Mouse (Mus musculus): ENCODE measurements around the gene Tctn1. TPM values are rescaled to one million over a fixed set of nuclear protein-coding genes. Genes with fewer than 3 reads are reported as not detected.

The Tctn1 gene
- polyA plus RNA-seq, 1 experiment: 41.4 TPM

- 68% methylated on average over 6 of the region's 6 CpGs for WGBS
- H3K27ac ChIP-seq (ENCODE audit: control insufficient read depth, insufficient read depth, low read length): no peak overlapping the region
- H3K4me1 ChIP-seq (replicated peaks; ENCODE audit: control insufficient read depth, insufficient read depth, low read length): peaks cover 6% of the 10 kb centered on the region
- H3K36me3 ChIP-seq (ENCODE audit: control insufficient read depth, insufficient read depth, low read length): no peaks in the 10 kb centered on the region
- no peak for DNase-seq
- no peak overlapping the region for H3K4me3 ChIP-seq (ENCODE audit: control insufficient read depth, insufficient read depth, low read length)
- TF ChIP-seq CTCF (IDR thresholded peaks at IDR 0.05; ENCODE audit: borderline replicate concordance, control insufficient read depth, extremely low read depth, insufficient read depth, low read length, poor library complexity) (no peak), POLR2A (IDR thresholded peaks at IDR 0.05; ENCODE audit: control insufficient read depth, extremely low read depth, insufficient read depth, low read length, poor library complexity) (no peak)
- H3K27me3 ChIP-seq (ENCODE audit: control insufficient read depth, insufficient read depth, low read length): no peaks in the 10 kb centered on the region
Measured at GRCm38 (mm10) chr5:122280422-122280826, 16.2 kb upstream of the Tctn1 start.

GRCm38 (mm10) chr5:122279799-122280421, 15.7 kb upstream of the Tctn1 start:
- H3K27ac ChIP-seq (ENCODE audit: control insufficient read depth, insufficient read depth, low read length): no peak overlapping the region
- H3K4me3 ChIP-seq (ENCODE audit: control insufficient read depth, insufficient read depth, low read length): no peak overlapping the region
- WGBS: 90% methylated on average over 12 of the region's 12 CpGs

GRCm38 (mm10) chr5:122278946-122279345, 14.7 kb upstream of the Tctn1 start:
- Histone ChIP-seq H3K4me3 (ENCODE audit: control insufficient read depth, insufficient read depth, low read length) (no peak overlapping the region), H3K27me3 (ENCODE audit: control insufficient read depth, insufficient read depth, low read length) (no peaks in the 10 kb centered on the region), H3K27ac (ENCODE audit: control insufficient read depth, insufficient read depth, low read length) (no peak overlapping the region), H3K4me1 (replicated peaks; ENCODE audit: control insufficient read depth, insufficient read depth, low read length) (peaks cover 19% of the 10 kb centered on the region), H3K36me3 (ENCODE audit: control insufficient read depth, insufficient read depth, low read length) (no peaks in the 10 kb centered on the region)
- DNase-seq: no peak
- 97% methylated on average over 7 of the region's 7 CpGs for WGBS
- TF ChIP-seq CTCF (IDR thresholded peaks at IDR 0.05; ENCODE audit: borderline replicate concordance, control insufficient read depth, extremely low read depth, insufficient read depth, low read length, poor library complexity) (no peak), POLR2A (IDR thresholded peaks at IDR 0.05; ENCODE audit: control insufficient read depth, extremely low read depth, insufficient read depth, low read length, poor library complexity) (no peak)

More at GRCm38 (mm10) chr5:122279799-122280421, 15.7 kb upstream of the Tctn1 start:
- DNase-seq: no peak
- H3K4me1 ChIP-seq (replicated peaks; ENCODE audit: control insufficient read depth, insufficient read depth, low read length): peaks cover 11% of the 10 kb centered on the region
- no peaks in the 10 kb centered on the region for H3K36me3 ChIP-seq (ENCODE audit: control insufficient read depth, insufficient read depth, low read length)
- no peaks in the 10 kb centered on the region for H3K27me3 ChIP-seq (ENCODE audit: control insufficient read depth, insufficient read depth, low read length)
- TF ChIP-seq POLR2A (IDR thresholded peaks at IDR 0.05; ENCODE audit: control insufficient read depth, extremely low read depth, insufficient read depth, low read length, poor library complexity) (no peak), CTCF (IDR thresholded peaks at IDR 0.05; ENCODE audit: borderline replicate concordance, control insufficient read depth, extremely low read depth, insufficient read depth, low read length, poor library complexity) (no peak)

GRCm38 (mm10) chr5:122274785-122275184, 10.5 kb upstream of the Tctn1 start:
- H3K27me3 ChIP-seq (ENCODE audit: control insufficient read depth, insufficient read depth, low read length): no peaks in the 10 kb centered on the region
- under 1% methylated on average over 5 of the region's 5 CpGs for WGBS
- no peaks in the 10 kb centered on the region for H3K36me3 ChIP-seq (ENCODE audit: control insufficient read depth, insufficient read depth, low read length)
- peak; percentile 89 for DNase-seq
- peaks cover 13% of the 10 kb centered on the region for H3K4me1 ChIP-seq (replicated peaks; ENCODE audit: control insufficient read depth, insufficient read depth, low read length)
- TF ChIP-seq POLR2A (IDR thresholded peaks at IDR 0.05; ENCODE audit: control insufficient read depth, extremely low read depth, insufficient read depth, low read length, poor library complexity): no peak
- no peak for TF ChIP-seq CTCF (IDR thresholded peaks at IDR 0.05; ENCODE audit: borderline replicate concordance, control insufficient read depth, extremely low read depth, insufficient read depth, low read length, poor library complexity)
- peak overlapping the region; percentile 51 for H3K27ac ChIP-seq (ENCODE audit: control insufficient read depth, insufficient read depth, low read length)
- H3K4me3 ChIP-seq (ENCODE audit: control insufficient read depth, insufficient read depth, low read length): no peak overlapping the region

- H3K36me3 ChIP-seq (ENCODE audit: control insufficient read depth, insufficient read depth, low read length): no peaks in the 10 kb centered on the region
- H3K27ac ChIP-seq (ENCODE audit: control insufficient read depth, insufficient read depth, low read length): no peak overlapping the region
- no peaks in the 10 kb centered on the region for H3K27me3 ChIP-seq (ENCODE audit: control insufficient read depth, insufficient read depth, low read length)
- WGBS: 83% methylated on average over 5 of the region's 5 CpGs
- no peak overlapping the region for H3K4me3 ChIP-seq (ENCODE audit: control insufficient read depth, insufficient read depth, low read length)
- H3K4me1 ChIP-seq (replicated peaks; ENCODE audit: control insufficient read depth, insufficient read depth, low read length): peaks cover 13% of the 10 kb centered on the region
- no peak for DNase-seq
- no peak for TF ChIP-seq POLR2A (IDR thresholded peaks at IDR 0.05; ENCODE audit: control insufficient read depth, extremely low read depth, insufficient read depth, low read length, poor library complexity)
- no peak for TF ChIP-seq CTCF (IDR thresholded peaks at IDR 0.05; ENCODE audit: borderline replicate concordance, control insufficient read depth, extremely low read depth, insufficient read depth, low read length, poor library complexity)
Measured at GRCm38 (mm10) chr5:122272821-122273220, 8.6 kb upstream of the Tctn1 start.

- H3K36me3 ChIP-seq (ENCODE audit: control insufficient read depth, insufficient read depth, low read length): no peaks in the 10 kb centered on the region
- 83% methylated on average over 12 of the region's 12 CpGs for WGBS
- no peaks in the 10 kb centered on the region for H3K27me3 ChIP-seq (ENCODE audit: control insufficient read depth, insufficient read depth, low read length)
- H3K4me3 ChIP-seq (ENCODE audit: control insufficient read depth, insufficient read depth, low read length): no peak overlapping the region
- no peak overlapping the region for H3K27ac ChIP-seq (ENCODE audit: control insufficient read depth, insufficient read depth, low read length)
- TF ChIP-seq CTCF (IDR thresholded peaks at IDR 0.05; ENCODE audit: borderline replicate concordance, control insufficient read depth, extremely low read depth, insufficient read depth, low read length, poor library complexity): no peak
- H3K4me1 ChIP-seq (replicated peaks; ENCODE audit: control insufficient read depth, insufficient read depth, low read length): peaks cover 4% of the 10 kb centered on the region
- no peak for DNase-seq
Measured at GRCm38 (mm10) chr5:122268858-122269604, 4.8 kb upstream of the Tctn1 start.

Data from thymus, adult 2 months (tissue).